Comparison of ENCODE assay signal across 8 mouse cellular contexts in the genomic region with DNA sequence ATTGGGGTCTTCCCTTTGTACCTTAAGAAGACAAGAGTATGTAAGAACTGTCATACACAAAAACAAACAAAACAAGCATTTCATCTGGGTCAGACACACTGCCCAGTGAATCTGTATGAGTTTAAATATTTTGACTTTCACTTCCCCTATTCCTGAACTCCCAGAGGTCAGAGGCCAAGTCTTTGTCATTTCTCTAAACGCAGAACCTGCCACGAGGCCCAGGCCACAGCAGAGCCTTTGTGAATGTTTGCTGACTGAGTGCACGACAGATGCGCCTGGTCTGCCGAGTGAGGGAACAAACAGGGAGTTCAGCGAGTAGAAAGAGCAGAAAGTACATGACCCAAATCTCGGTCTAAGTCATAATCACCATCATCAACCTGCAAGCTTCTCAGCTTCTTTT. TPM values are rescaled to one million over a fixed set of nuclear protein-coding genes. Genes with fewer than 3 reads are reported as not detected.
DNase-seq lines count a peak whose midpoint lies in the region; ATAC-seq and TF ChIP-seq lines count a peak whose summit lies in the region.

No protein-coding gene starts in this region.

- no peaks in the 10 kb centered on the region for H3K4me1 ChIP-seq in cerebellum, adult 2 months (ENCODE audit: control insufficient read depth, insufficient read depth, low read length)
- peaks cover 8% of the 10 kb centered on the region; the same call in 1 of the 2 replicates for H3K4me1 ChIP-seq in stomach, postnatal 0 days (replicated peaks; ENCODE audit: control insufficient read depth, insufficient read depth)

- no peak overlapping the region for H3K9ac ChIP-seq in stomach, postnatal 0 days (ENCODE audit: low read length)

- no peaks in the 10 kb centered on the region for H3K36me3 ChIP-seq in stomach, postnatal 0 days (ENCODE audit: control insufficient read depth, insufficient read depth, low read length)

- TF ChIP-seq POLR2A in cerebellum, adult 2 months (IDR thresholded peaks at IDR 0.05; ENCODE audit: borderline replicate concordance, insufficient read depth, low read length), result no peak

- H3K4me2 ChIP-seq in stomach, postnatal 0 days (replicated peaks; ENCODE audit: low read depth), result no peak overlapping the region

- no peaks in the 10 kb centered on the region for H3K27me3 ChIP-seq in cerebellum, adult 2 months (ENCODE audit: control insufficient read depth, insufficient read depth, low read length)
- H3K27me3 ChIP-seq in stomach, postnatal 0 days (ENCODE audit: control insufficient read depth, insufficient read depth, low read length), result no peaks in the 10 kb centered on the region

- no peak for ATAC-seq in stomach, postnatal 0 days (ENCODE audit: low FRiP score, low TSS enrichment)

- no peak for TF ChIP-seq EP300 in stomach, postnatal 0 days (optimal IDR thresholded peaks at IDR 0.05)

- no peak for DNase-seq in cerebellum, adult 2 months
- DNase-seq in cerebellum, adult 8-10 months, result no peak
- DNase-seq in spleen, adult 18-20 months, result peak; percentile 23 to 26
- DNase-seq in spleen, postnatal 4 days (ENCODE audit: low spot score in 2 of 2), result no peak
- DNase-seq in mesoderm, embryonic 11.5 days (ENCODE audit: low read depth, low spot score), result peak; percentile 66
- DNase-seq in stomach, postnatal 0 days (ENCODE audit: low spot score), result no peak
- no peak for DNase-seq in layer of hippocampus, adult 9-11 months
- no peak for DNase-seq in frontal cortex, postnatal 14 days (ENCODE audit: low spot score in 2 of 2)

- TF ChIP-seq CTCF in cerebellum, adult 2 months (IDR thresholded peaks at IDR 0.05; ENCODE audit: borderline replicate concordance, insufficient read depth, low read depth, low read length), result no peak
- TF ChIP-seq CTCF in stomach, postnatal 0 days (IDR thresholded peaks at IDR 0.05; ENCODE audit: low read depth), result no peak

- H3K4me3 ChIP-seq in cerebellum, adult 2 months (replicated peaks; ENCODE audit: insufficient read depth, low read depth, low read length), result no peak overlapping the region
- H3K4me3 ChIP-seq in stomach, postnatal 0 days (ENCODE audit: low read depth, low read length), result no peak overlapping the region

- 68% methylated on average over 7 of the region's 7 CpGs for WGBS in cerebellum, adult 2 months
- WGBS in stomach, postnatal 0 days, result 35% methylated on average over 7 of the region's 7 CpGs

- H3K9me3 ChIP-seq in stomach, postnatal 0 days (ENCODE audit: control insufficient read depth, low read length), result no peaks in the 10 kb centered on the region

- 0 out of 2 replicates have a peak overlapping the region, but pooled peaks have one; percentile 56 for H3K27ac ChIP-seq in cerebellum, adult 2 months (ENCODE audit: insufficient read depth, low read length)
- 0 out of 2 replicates have a peak overlapping the region, but pooled peaks have one; percentile 3 for H3K27ac ChIP-seq in stomach, postnatal 0 days (replicated peaks)

RNA-seq across cellular contexts. Expression of a gene that starts 4.2 kb away (rescaled TPM):
- polyA plus RNA-seq in cerebellum, adult 2 months (2012; rRNA removed), result 1.2 TPM in 2 replicates
- 1.9 and 2.0 TPM in 2 replicates for polyA plus RNA-seq in stomach, postnatal 0 days (2015; fragmentation: Nextera tagmentation; extraction: Ambion mirVana)

RNA-seq across cellular contexts. Expression of a gene that starts 4.9 kb away (rescaled TPM):
- polyA plus RNA-seq in cerebellum, adult 2 months (2012; rRNA removed), result 34.3 and 36.6 TPM in 2 replicates
- 13.7 and 13.9 TPM in 2 replicates for polyA plus RNA-seq in stomach, postnatal 0 days (2015; fragmentation: Nextera tagmentation; extraction: Ambion mirVana)

Comparison
In these comparisons a context has a peak if more than half of its experiments do, and no peak if none do; other contexts are left out.
1. DNase-seq: peak in spleen, adult 18-20 months (2 of 2) and mesoderm, embryonic 11.5 days (single experiment); none in cerebellum, adult 2 months (0 of 2), cerebellum, adult 8-10 months (single experiment), spleen, postnatal 4 days (0 of 2), stomach, postnatal 0 days (single experiment), layer of hippocampus, adult 9-11 months (single experiment) and frontal cortex, postnatal 14 days (0 of 2).